Mouse (Mus musculus): ENCODE results near the gene St3gal5.
"Not testable (repeated sequence)": the region's sequence is repeated elsewhere in the genome, so short reads cannot be mapped to it uniquely, and the experiment has no call there.

St3gal5 gene

GRCm38 (mm10) chr6:72097181-72097995 is at the start of gene St3gal5:
TSS of gene St3gal5 (plus strand) at chr6:72097592.
- peak; percentile 83 to 94 for DNase-seq (ENCODE audit: low spot score in 2 of 2)

- DNase-seq (ENCODE audit: low spot score in 2 of 2): peak in 1 of 2 experiments; percentile 4
Measured at GRCm38 (mm10) chr6:72048643-72049042, 48.7 kb upstream of the St3gal5 start.

DNA sequence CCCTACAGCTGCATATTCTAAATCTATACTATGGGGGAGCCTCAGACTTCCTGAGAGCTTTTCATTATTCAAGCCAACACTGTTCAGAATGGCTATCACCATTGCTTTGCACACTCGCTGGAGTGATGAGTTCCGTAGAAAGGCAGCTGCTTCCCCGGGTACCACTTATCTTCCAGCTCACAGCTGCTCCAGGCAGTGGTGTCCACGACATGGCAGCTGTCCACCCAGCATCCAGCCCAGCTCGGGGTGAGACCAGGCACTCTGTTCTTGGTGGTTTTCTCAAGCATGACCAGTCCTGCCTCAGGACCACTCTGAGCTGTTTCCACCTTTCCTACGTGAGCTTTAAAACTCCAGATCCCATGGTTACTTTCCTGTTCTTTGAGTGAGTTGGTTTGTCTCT is 47.5 kb upstream of the St3gal5 start:
- no peak for DNase-seq (ENCODE audit: low spot score in 2 of 2)

- DNase-seq (ENCODE audit: low spot score in 2 of 2): no peak
Measured at GRCm38 (mm10) chr6:72050827-72051226, 46.6 kb upstream of the St3gal5 start.

GRCm38 (mm10) chr6:72051247-72051646 is 46.1 kb upstream of the St3gal5 start:
- no peak for DNase-seq (ENCODE audit: low spot score in 2 of 2)

DNA sequence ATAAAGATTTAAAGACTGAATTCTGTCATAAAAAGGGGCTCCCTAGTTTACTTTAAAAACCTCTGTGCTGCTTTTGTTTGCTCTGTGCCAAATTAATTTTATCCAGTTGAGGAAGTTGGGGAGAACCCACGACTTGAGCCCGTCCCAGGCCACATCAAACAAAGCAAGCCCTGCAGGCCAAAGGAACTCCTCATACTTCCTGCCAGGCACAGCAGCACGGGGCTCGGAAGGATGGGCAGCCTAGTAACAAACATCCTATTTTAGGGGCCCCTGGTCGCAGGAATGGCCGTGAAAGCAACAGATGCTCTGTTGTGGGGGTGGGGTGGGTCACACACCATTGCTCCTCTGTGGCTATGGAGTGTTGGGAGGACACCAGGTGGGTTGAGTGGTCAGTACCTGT is 45.6 kb upstream of the St3gal5 start:
- no peak for DNase-seq (ENCODE audit: low spot score in 2 of 2)

DNA sequence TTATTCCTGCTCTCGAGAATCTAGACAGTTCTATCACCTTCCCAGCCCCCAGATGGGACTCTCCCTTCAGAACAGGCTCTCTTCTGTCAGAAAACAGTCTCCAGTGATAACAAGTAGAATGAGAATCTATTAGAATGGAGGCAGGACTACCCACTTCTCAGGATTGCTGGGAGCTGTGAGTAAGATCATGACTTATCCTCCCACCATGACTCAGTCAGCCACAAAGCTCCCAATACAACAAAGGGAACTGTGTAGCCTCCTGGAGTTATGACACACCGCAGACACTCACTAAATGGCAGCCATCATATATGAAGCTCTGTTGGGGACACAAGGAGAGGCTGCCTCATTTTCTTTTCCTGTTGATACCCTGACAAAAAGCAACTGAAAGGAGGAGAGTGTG is 40.8 kb upstream of the St3gal5 start:
- DNase-seq (ENCODE audit: low spot score in 2 of 2): no peak

DNA sequence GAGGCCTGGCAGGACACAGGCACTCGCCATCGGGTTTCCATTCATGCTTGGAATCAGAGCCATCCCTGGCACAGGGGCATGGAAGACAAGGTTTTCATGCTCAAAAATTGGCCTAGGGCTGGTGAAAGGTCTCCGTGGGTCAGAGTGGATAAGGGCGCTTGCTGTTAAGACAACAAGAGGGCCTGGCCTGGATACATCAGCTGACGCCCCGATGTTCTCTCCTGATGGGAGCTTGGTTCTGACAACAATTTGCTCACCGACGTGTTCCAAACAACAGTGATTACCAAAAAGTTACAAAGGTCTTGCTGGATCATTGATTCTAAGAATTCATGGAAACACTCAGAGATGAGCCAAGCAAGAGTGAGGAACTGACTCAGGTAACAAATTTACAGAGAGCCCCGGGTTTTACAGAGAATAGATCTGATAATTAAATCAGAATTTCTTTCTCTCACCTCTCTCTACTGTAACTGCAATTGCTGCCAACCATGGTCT is 38.9 kb upstream of the St3gal5 start:
- DNase-seq (ENCODE audit: low spot score in 2 of 2): no peak

DNA sequence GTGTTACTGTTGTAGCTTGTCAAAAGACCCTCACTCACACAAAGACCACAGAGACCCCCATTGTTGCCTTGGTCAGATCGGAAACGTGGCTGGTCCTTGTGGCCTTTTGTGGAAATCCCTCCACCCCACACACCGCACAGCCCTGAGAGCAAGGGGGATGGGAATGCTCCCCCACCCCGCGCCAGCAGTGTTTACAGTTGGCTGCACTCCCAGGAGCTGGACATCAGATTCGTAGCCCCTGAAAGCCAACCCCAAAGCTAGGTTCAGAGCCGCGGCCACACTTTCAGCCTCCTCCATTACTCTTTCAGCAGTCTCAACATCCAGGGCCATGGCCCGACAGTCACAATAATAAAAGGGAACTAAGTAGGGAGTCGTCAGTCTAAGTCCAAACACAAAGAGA is 36.7 kb upstream of the St3gal5 start:
- DNase-seq (ENCODE audit: low spot score in 2 of 2): not testable (repeated sequence)

DNA sequence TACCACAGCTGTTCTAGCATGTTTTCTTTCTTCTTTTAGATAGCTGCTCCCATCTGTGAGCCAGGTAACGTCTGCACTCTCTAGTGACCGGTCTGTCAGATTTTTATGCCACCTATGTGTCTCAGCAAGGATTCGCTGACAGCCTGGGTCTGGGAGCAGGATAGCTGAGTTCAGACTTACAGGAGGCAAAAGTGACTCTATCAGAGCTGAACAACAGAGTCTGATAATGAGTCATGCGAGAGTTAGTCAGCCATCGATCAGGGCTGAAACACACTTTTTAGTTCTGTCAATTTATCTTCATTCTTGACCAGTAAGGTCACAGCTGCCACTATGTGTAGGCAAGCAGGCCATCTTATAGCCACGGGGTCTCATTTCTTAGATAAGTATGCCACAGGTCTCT is 33.7 kb upstream of the St3gal5 start:
- no peak for DNase-seq (ENCODE audit: low spot score in 2 of 2)

DNA sequence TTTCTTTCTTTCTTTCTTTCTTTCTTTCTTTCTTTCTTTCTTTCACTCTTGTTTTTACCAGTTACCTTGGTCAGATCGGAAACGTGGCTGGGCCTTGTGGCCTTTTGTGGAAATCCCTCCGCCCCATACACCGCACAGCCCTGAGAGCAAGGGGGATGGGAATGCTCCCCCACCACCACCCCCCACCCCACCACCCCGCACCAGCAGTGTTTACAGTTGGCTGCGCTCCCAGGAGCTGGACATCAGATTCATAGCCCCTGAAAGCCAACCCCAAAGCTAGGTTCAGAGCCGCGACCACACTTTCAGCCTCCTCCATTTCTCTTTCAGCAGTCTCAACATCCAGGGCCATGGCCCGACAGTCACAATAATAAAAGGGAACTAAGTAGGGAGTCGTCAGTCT is 31.4 kb upstream of the St3gal5 start:
- DNase-seq (ENCODE audit: low spot score in 2 of 2): no peak

DNA sequence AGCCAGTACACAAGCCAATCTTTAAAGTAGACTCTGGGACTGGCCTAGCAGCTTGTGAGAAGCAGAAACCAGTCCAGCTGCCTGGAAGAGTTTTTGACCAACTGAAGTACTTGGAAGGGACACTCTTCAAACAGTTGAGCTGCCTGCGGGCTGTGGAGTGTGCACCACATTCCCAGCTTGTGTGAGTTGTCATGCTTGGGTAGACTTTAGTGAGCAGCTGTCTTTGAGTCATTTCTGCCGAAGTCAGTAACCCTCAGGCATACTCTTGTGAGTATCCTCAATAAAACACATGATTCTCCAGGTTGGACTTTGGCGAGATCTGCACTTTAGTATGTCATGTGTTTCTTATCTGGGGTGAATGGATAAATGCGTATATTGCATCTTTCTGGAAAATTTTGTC is 29.0 kb upstream of the St3gal5 start:
- no peak for DNase-seq (ENCODE audit: low spot score in 2 of 2)

DNA sequence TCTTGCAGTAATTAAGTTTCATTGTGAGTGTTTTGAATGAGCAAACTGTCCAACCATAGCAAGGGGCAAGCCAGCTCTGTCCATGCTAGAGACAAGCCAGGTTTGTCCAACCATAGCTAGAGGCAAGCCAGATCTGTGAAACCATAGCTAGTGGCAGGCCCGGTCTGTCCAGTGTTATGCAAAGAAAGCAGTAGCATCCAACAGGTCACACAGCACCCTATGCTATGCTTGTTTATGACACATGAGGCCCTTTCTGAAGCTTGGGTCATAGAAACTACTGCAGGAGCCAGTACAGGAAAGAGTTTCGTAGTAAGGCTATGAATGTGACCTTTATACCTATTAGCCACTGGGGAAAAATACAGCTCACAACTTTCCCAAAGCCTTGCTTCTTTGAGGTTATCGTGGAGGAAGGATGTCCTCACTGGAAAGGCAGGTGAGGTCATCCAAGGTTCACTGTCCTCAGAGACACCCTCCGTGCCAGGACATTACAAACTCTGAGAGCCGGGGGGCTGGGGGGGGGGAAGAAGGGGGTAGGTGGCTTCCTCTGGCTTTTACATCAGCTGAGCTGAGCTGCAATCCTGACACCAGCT is 26.0 kb upstream of the St3gal5 start:
- no peak for DNase-seq (ENCODE audit: low spot score in 2 of 2)

DNA sequence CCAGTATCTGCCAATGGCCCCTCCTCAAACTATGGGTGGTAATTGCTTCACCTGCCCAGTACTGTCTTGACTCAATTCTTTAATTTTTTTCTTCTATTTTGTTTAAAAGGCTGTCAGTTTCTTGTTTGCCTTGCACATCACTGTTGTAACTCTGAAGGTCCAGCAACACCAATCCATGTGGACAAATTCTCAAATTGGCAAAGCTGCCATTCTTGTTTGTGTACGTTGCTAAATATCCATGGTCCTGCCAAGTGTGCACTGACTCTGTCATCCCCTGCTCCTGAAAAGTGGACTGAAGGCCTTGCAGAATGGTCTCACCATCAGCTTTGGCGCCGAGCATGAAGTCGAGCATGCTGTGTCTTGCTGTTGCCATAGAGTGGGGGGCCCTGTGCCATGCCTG is 23.6 kb upstream of the St3gal5 start:
- DNase-seq (ENCODE audit: low spot score in 2 of 2): no peak

GRCm38 (mm10) chr6:72076512-72076911 is 20.9 kb upstream of the St3gal5 start:
- no peak for DNase-seq (ENCODE audit: low spot score in 2 of 2)

DNA sequence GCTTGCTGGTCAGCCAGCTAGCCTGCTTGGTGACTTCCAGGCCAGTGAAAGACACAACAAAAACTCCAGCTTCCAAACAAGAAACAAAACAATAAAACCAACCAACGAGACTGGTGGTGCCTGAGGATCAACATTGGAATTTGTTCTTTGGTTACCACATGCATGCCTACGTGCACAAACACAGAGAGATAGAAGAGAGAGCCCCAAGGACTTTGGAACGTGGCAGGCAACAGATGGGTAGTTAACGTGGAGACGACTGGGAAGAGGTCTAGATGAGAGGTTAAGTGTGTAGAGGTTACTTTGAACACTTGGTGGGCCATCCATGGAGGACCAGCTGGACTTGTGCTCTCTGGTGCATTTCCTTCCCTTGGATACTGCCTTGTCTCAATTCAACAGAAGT is 19.2 kb upstream of the St3gal5 start:
- no peak for DNase-seq (ENCODE audit: low spot score in 2 of 2)

- DNase-seq (ENCODE audit: low spot score in 2 of 2): no peak
Measured at GRCm38 (mm10) chr6:72081318-72082024, 15.9 kb upstream of the St3gal5 start.

GRCm38 (mm10) chr6:72087402-72087801 is 10.0 kb upstream of the St3gal5 start:
- no peak for DNase-seq (ENCODE audit: low spot score in 2 of 2)

- DNase-seq (ENCODE audit: low spot score in 2 of 2): no peak
Measured at GRCm38 (mm10) chr6:72089865-72090264, 7.5 kb upstream of the St3gal5 start.

DNA sequence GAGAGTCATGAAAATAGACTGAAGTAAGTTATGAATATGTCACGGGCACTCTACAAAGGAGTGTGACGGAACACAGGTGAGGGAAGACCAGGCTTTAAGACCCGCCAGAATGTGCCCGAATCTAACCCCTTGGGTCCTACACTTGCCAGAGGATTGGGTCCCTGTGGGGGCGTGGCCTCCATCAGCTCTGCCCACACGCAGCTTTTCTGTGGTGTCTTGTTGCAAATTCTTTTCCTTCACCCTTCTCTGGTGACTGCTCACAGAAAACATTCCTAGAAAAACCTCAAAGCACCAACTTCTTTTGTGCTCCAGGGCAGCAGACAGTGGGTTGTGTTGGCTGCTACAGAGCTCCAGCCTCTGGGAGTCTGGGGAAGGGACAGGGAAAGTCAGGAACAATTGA is 6.4 kb upstream of the St3gal5 start:
- DNase-seq (ENCODE audit: low spot score in 2 of 2): no peak

- no peak for DNase-seq (ENCODE audit: low spot score in 2 of 2)
Measured at GRCm38 (mm10) chr6:72093121-72093520, 4.3 kb upstream of the St3gal5 start.

GRCm38 (mm10) chr6:72096217-72096616 is 1.2 kb upstream of the St3gal5 start:
- DNase-seq (ENCODE audit: low spot score in 2 of 2): no peak

DNA sequence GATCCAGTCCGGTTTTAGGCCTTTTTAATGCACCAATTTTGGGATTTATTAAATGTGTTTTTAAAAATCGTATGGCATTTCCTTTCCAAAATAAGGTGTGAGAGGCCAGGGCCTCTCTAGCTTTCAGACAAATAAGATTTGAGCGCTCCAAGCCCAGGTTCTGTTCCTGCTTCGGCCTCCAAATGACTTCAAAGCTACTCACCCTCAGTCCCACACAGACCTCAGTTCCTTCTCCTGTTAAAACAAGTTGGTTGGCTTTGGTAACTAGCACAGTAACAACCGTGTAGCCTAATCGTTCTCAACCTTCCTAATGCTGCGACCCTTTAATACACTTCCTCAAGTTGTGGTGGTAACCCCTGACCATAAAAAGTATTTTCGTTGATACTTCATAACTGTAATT is 723 bp upstream of the St3gal5 start:
- no peak for DNase-seq (ENCODE audit: low spot score in 2 of 2)
